In genomic region chr9:81631581-81632091, GRCm38 (mm10) we compare ENCODE assay signal across 8 mouse cellular contexts. TPM values are rescaled to one million over a fixed set of nuclear protein-coding genes. Genes with fewer than 3 reads are reported as not detected.
DNase-seq lines count a peak whose midpoint lies in the region; ATAC-seq lines count a peak whose summit lies in the region.

No protein-coding gene starts in this region.

- H3K36me3 ChIP-seq in forebrain, embryonic 12.5 days (replicated peaks), result no peaks in the 10 kb centered on the region
- no peaks in the 10 kb centered on the region for H3K36me3 ChIP-seq in hindbrain, embryonic 16.5 days (ENCODE audit: control insufficient read depth, insufficient read depth, low read length)
- no peaks in the 10 kb centered on the region for H3K36me3 ChIP-seq in limb, embryonic 11.5 days (ENCODE audit: control insufficient read depth, insufficient read depth, low read length)
- no peaks in the 10 kb centered on the region for H3K36me3 ChIP-seq in neural tube, embryonic 11.5 days (ENCODE audit: control insufficient read depth, insufficient read depth, low read length)

- peaks cover 58% of the 10 kb centered on the region for H3K27me3 ChIP-seq in forebrain, embryonic 12.5 days
- peaks cover 3% of the 10 kb centered on the region; the same call in 1 of the 2 replicates for H3K27me3 ChIP-seq in hindbrain, embryonic 16.5 days (replicated peaks; ENCODE audit: control insufficient read depth, insufficient read depth, low read length)
- peaks cover 43% of the 10 kb centered on the region for H3K27me3 ChIP-seq in limb, embryonic 11.5 days (ENCODE audit: control insufficient read depth, insufficient read depth, low read length)
- H3K27me3 ChIP-seq in neural tube, embryonic 11.5 days (ENCODE audit: control insufficient read depth, insufficient read depth, low read length), result peaks cover 26% of the 10 kb centered on the region

- 4% methylated on average over 27 of the region's 27 CpGs for WGBS in forebrain, embryonic 12.5 days
- WGBS in hindbrain, embryonic 16.5 days, result 3% methylated on average over 27 of the region's 27 CpGs
- 3% methylated on average over 27 of the region's 27 CpGs for WGBS in limb, embryonic 11.5 days
- WGBS in neural tube, embryonic 11.5 days, result 3% methylated on average over 27 of the region's 27 CpGs

- peak; percentile 9 for DNase-seq in CD4-positive, CD25-positive, alpha-beta regulatory T cell, adult 2 months (ENCODE audit: low read depth, low spot score)
- peak; percentile 51 for DNase-seq in R1 (ENCODE audit: low read depth, low spot score)
- DNase-seq in limb, embryonic 11.5 days (ENCODE audit: low spot score), result peak; percentile 49
- DNase-seq in neural tube, embryonic 11.5 days (ENCODE audit: low spot score), result peak; percentile 54

- H3K9ac ChIP-seq in forebrain, embryonic 12.5 days, result no peak overlapping the region
- H3K9ac ChIP-seq in hindbrain, embryonic 16.5 days (ENCODE audit: low read depth, low read length), result peak overlapping the region; percentile 82
- no peak overlapping the region for H3K9ac ChIP-seq in limb, embryonic 11.5 days (ENCODE audit: low read length)
- H3K9ac ChIP-seq in neural tube, embryonic 11.5 days (ENCODE audit: low read length), result no peak overlapping the region

- H3K4me1 ChIP-seq in forebrain, embryonic 12.5 days, result peaks cover 26% of the 10 kb centered on the region
- H3K4me1 ChIP-seq in hindbrain, embryonic 16.5 days (ENCODE audit: control insufficient read depth, insufficient read depth, low read depth, low read length), result peaks cover 14% of the 10 kb centered on the region
- H3K4me1 ChIP-seq in limb, embryonic 11.5 days (ENCODE audit: control insufficient read depth, insufficient read depth, low read length), result 0 out of 2 replicates have a peak, but pooled peaks cover 4% of the 10 kb centered on the region
- H3K4me1 ChIP-seq in neural tube, embryonic 11.5 days (ENCODE audit: control insufficient read depth, insufficient read depth, low read length), result no peaks in the 10 kb centered on the region

- no peak for ATAC-seq in CD4-positive, CD25-positive, alpha-beta regulatory T cell, adult 4 months
- 0 out of 2 replicates have a peak, but pooled peaks have one; percentile 10 for ATAC-seq in forebrain, embryonic 12.5 days (ENCODE audit: low FRiP score)
- no peak for ATAC-seq in hindbrain, embryonic 16.5 days
- 0 out of 2 replicates have a peak, but pooled peaks have one; percentile 5 for ATAC-seq in limb, embryonic 11.5 days (ENCODE audit: insufficient number of reproducible peaks, low FRiP score, low TSS enrichment, low read depth)
- no peak for ATAC-seq in neural tube, embryonic 11.5 days (ENCODE audit: insufficient read depth, low FRiP score, low TSS enrichment)
- no peak for ATAC-seq in inflammation-experienced regulatory T-cells, adult 6 months

- no peak overlapping the region for H3K27ac ChIP-seq in forebrain, embryonic 12.5 days
- peak overlapping the region; percentile 21; the same call in 1 of the 2 replicates for H3K27ac ChIP-seq in hindbrain, embryonic 16.5 days (ENCODE audit: low read depth, low read length)
- H3K27ac ChIP-seq in limb, embryonic 11.5 days (replicated peaks; ENCODE audit: low read depth, low read length), result no peak overlapping the region
- H3K27ac ChIP-seq in neural tube, embryonic 11.5 days (ENCODE audit: low read depth, low read length), result no peak overlapping the region

- H3K4me2 ChIP-seq in forebrain, embryonic 12.5 days, result peak overlapping the region; percentile 100
- H3K4me2 ChIP-seq in hindbrain, embryonic 16.5 days (ENCODE audit: low read length), result peak overlapping the region; percentile 98
- H3K4me2 ChIP-seq in limb, embryonic 11.5 days (ENCODE audit: low read depth, severe bottlenecking), result peak overlapping the region; percentile 95
- peak overlapping the region; percentile 100 for H3K4me2 ChIP-seq in neural tube, embryonic 11.5 days (ENCODE audit: low read depth)

- H3K4me3 ChIP-seq in forebrain, embryonic 12.5 days (replicated peaks), result peak overlapping the region; percentile 71
- H3K4me3 ChIP-seq in hindbrain, embryonic 16.5 days (ENCODE audit: low read length), result peak overlapping the region; percentile 90
- H3K4me3 ChIP-seq in limb, embryonic 11.5 days (ENCODE audit: low read depth, low read length), result peak overlapping the region; percentile 57
- H3K4me3 ChIP-seq in neural tube, embryonic 11.5 days (ENCODE audit: low read depth, low read length), result peak overlapping the region; percentile 71

- no peaks in the 10 kb centered on the region for H3K9me3 ChIP-seq in forebrain, embryonic 12.5 days
- H3K9me3 ChIP-seq in hindbrain, embryonic 16.5 days (ENCODE audit: control insufficient read depth, low read length), result no peaks in the 10 kb centered on the region
- no peaks in the 10 kb centered on the region; the same call in 1 of the 2 replicates for H3K9me3 ChIP-seq in limb, embryonic 11.5 days (ENCODE audit: control insufficient read depth, low read length)
- no peaks in the 10 kb centered on the region for H3K9me3 ChIP-seq in neural tube, embryonic 11.5 days (ENCODE audit: control insufficient read depth, low read length)

RNA-seq across cellular contexts. Expression of gene Htr1b, which starts 2.0 kb away (rescaled TPM):
- polyA plus RNA-seq in CD4-positive, CD25-positive, alpha-beta regulatory T cell, adult 4 months (2017; shearing (Covaris generic)), result not detected
- polyA plus RNA-seq in forebrain, embryonic 12.5 days (2016; fragmentation: Nextera tagmentation; extraction: Ambion mirVana), result 0.44 and 0.54 TPM in 2 replicates
- 8.0 and 8.1 TPM in 2 replicates for polyA plus RNA-seq in hindbrain, embryonic 16.5 days (2015; fragmentation: Nextera tagmentation; extraction: Ambion mirVana)
- 0.14 and 0.27 TPM in 2 replicates for polyA plus RNA-seq in limb, embryonic 11.5 days (2014; fragmentation: Nextera tagmentation; extraction: Ambion mirVana)
- polyA plus RNA-seq in neural tube, embryonic 11.5 days (2014; fragmentation: Nextera tagmentation; extraction: Ambion mirVana), result 0.38 and 0.39 TPM in 2 replicates
- polyA plus RNA-seq in inflammation-experienced regulatory T-cells, adult 6 months (2017; shearing (Covaris generic)), result not detected

Comparison
In these comparisons a context has a peak if more than half of its experiments do, and no peak if none do; other contexts are left out.
1. ATAC-seq: peak in forebrain, embryonic 12.5 days (single experiment) and limb, embryonic 11.5 days (single experiment); none in CD4-positive, CD25-positive, alpha-beta regulatory T cell, adult 4 months (single experiment), hindbrain, embryonic 16.5 days (single experiment), neural tube, embryonic 11.5 days (single experiment) and inflammation-experienced regulatory T-cells, adult 6 months (single experiment).
2. Peak in every context shown above with its lines, with median percentiles within 50 percentile points of each other: DNase-seq, H3K4me2 ChIP-seq and H3K4me3 ChIP-seq.